Mouse (Mus musculus) myocyte (in vitro differentiated cells): ENCODE results near the gene Kcnc1.

Experiments used
- CEBPB ChIP-seq: IDR thresholded peaks from 2 replicates; pipeline ENCODE4 v1.6.1; 2011; ENCODE audit warnings: mild to moderate bottlenecking, moderate library complexity; ENCODE audit not compliant: poor library complexity, insufficient read depth, severe bottlenecking
- E2F4 ChIP-seq: IDR thresholded peaks from one replicate; pipeline ENCODE4 v1.6.1; 2011; ENCODE audit warnings: mild to moderate bottlenecking, control low read depth, moderate library complexity; ENCODE audit not compliant: insufficient read depth
- MAX ChIP-seq: IDR thresholded peaks from one replicate; pipeline ENCODE4 v1.6.1; 2011; ENCODE audit warnings: low read depth, mild to moderate bottlenecking, control low read depth
- MYOD1 ChIP-seq, 3 experiments: IDR thresholded peaks; one replicate each; pipeline ENCODE4 v1.6.1; 2011; ENCODE audit warnings: control low read depth in 2 of 3, low read depth in 2 of 3, mild to moderate bottlenecking in 2 of 3, moderate library complexity in 1 of 3; ENCODE audit not compliant: insufficient read length in 2 of 3, control insufficient read depth in 1 of 3
- POLR2A ChIP-seq: IDR thresholded peaks from one replicate; pipeline ENCODE4 v1.6.1; 2011; ENCODE audit warnings: low read depth, mild to moderate bottlenecking, control low read depth, moderate library complexity; ENCODE audit not compliant: insufficient read length
- POLR2AphosphoS2 ChIP-seq: IDR thresholded peaks from one replicate; pipeline ENCODE4 v1.6.1; 2011; ENCODE audit warnings: low read depth, control low read depth; ENCODE audit not compliant: insufficient read length
- SRF ChIP-seq: IDR thresholded peaks from one replicate; pipeline ENCODE4 v1.6.1; 2011; ENCODE audit warnings: low read depth; ENCODE audit not compliant: control insufficient read depth, insufficient read length
- TCF12 ChIP-seq: IDR thresholded peaks from one replicate; pipeline ENCODE4 v1.6.1; 2011; ENCODE audit warnings: mild to moderate bottlenecking, control low read depth; ENCODE audit not compliant: poor library complexity, insufficient read depth, severe bottlenecking
- USF1 ChIP-seq: IDR thresholded peaks from one replicate; pipeline ENCODE4 v1.6.1; 2011; ENCODE audit warnings: low read depth, mild to moderate bottlenecking, control low read depth, moderate library complexity

- TF ChIP-seq USF1 (no peak), MYOD1 (IDR thresholded peaks at IDR 0.05; ENCODE audit: control insufficient read depth in 1 of 3, insufficient read length in 2 of 3, low read depth in 2 of 3) (no peak), TCF12 (no peak), MAX (no peak), CEBPB (no peak), POLR2A (no peak), POLR2AphosphoS2 (no peak), SRF (no peak), E2F4 (no peak)
Observed at GRCm38 (mm10) chr7:46484223-46484622, 87.9 kb downstream of the Kcnc1 start.
